Mouse (Mus musculus): Measurements from ENCODE around the gene Kcnk7.

- TF ChIP-seq EP300 (IDR thresholded peaks at IDR 0.05; ENCODE audit: insufficient read depth, low read depth, low read length) (no peak), CTCF (IDR thresholded peaks at IDR 0.05) (peak; percentile 40), POLR2A (IDR thresholded peaks at IDR 0.05; ENCODE audit: insufficient read depth, low read depth, low read length) (peak; percentile 52)
Measured at GRCm38 (mm10) chr19:5741641-5742240, 37.6 kb downstream of the Kcnk7 start.

Data from heart, adult 2 months (tissue).